Mouse (Mus musculus) frontal cortex, adult (tissue): ENCODE results near the gene Slc28a3.

ENCODE experiments used
- ATAC-seq: cut with Nextera tagmentation; 2 replicates; pipeline ENCODE4 v1.9.2; 2017; ENCODE audit warnings: mild to moderate bottlenecking, moderate library complexity, mixed read lengths; ENCODE audit not compliant: low TSS enrichment

Slc28a3 gene

DNA sequence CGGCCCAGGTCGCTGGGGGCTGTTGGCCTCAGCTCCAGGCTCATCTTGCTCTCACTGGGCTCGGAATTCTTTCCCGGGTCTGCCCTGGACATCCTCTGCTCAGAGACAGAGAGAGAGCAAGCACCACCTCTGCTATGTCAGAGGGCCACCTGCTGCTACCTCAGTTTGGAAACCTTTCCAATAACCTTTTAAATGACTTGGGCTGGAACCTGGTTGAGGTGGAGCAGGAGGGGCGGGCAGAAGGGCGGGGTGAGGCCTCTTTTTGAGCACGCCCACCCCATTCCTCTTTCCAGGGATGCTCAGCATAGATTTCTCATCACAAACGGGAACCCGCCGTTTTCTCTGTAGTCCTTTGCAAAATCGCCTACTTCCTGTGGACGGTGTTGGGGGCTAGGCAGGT is at the start of gene Slc28a3:
Gene Slc28a3 (minus strand): TSS at position 162 of the 400 bp plus-strand sequence.
- ATAC-seq = no peak

DNA sequence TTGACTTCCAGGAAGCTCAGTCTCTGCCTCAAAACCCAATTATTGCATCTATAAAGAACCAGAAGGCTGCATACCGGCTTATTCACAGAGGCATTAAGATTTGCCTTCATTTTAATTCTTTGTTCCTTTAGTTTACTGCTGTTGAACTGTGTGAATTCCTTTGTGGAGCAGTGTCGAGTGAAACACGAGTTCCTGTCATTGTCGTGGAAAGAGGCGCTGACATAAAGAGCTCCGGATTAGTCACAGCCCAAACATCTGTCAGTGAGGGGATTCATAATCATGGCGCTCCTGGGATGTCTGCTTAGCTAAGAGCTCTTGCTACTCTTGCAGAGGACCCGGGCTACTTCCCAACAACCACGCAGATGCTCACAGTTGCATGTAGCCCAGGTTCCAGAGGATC is 47.3 kb upstream of the Slc28a3 start:
- no peak for ATAC-seq

DNA sequence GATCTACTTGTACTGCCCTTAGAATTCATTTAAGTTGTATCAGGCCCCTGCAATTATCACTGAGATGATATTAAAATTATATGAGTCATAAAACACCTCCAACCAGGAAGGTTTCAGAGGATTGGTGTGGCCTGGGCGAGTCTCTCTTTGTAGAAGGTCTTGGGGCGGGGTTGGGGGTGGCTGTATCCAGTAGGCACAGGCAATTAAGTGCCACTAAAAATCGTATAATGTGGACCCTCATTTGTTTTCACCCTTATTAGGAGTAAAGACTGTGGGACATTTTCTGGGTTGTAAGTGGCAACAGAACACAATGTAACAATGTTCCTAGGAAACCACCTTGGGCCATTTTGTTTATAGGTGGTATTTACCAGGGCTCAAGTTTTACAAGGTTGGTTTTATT is 46.2 kb upstream of the Slc28a3 start:
- no peak for ATAC-seq

DNA sequence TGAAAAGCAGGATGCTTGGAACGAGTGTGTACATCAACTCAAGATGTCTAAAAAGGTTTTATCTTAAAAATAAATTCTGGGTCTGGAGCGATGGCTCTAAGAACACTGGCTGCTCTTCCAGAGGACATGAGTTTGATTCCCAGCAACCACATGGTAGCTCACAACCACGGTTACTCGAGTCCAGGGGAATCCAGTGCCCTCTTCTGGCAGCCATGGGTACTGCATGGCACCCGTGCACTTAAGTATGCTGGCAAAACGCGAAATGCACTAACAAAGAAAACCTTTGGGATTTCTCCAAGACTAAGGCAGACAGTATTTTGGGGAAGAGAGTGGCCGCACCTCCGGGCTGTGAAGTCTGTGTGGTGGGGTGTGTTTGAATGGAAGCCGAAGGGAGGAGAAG is 44.9 kb upstream of the Slc28a3 start:
- no peak for ATAC-seq

DNA sequence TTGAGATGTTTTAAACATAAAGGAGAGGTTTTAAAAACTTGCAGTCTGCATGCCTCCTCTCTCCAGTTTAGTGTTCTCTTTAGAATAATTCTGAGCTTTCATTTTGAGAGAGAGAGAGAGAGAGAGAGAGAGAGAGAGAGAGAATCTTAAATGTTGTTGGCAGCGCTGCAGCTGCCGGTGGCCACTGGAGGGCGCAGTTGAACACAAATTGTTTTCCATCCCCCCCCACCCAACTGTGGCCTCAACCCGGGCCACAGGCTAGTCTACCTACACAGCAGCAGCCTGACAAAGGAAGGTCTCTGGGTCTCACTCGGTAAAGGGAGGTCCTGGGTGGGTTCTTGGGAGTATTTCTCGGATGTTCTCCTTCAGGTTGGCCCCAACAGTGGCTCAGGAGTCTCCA is 29.7 kb upstream of the Slc28a3 start:
- ATAC-seq = peak; percentile 57; the same call in 1 of the 2 replicates

DNA sequence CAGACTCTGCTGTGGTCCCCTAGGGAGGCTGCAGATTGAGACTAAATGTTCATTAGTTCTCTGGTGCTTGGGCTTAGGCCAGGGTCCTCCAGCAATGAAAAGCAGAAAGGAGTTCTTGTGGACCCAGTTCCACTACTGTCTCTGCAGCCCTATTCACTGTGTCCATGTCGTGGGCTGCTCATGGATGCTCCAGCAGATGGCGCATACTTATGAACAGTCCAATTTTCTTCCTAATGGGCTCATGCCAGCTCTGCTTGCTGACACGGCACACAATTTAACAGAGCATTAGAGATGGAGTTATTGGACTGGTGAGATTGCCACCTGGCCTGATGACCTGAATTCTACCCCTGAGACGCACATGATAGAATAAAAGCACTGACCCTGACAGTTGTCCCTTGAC is 28.3 kb upstream of the Slc28a3 start:
- ATAC-seq = peak; percentile 75

DNA sequence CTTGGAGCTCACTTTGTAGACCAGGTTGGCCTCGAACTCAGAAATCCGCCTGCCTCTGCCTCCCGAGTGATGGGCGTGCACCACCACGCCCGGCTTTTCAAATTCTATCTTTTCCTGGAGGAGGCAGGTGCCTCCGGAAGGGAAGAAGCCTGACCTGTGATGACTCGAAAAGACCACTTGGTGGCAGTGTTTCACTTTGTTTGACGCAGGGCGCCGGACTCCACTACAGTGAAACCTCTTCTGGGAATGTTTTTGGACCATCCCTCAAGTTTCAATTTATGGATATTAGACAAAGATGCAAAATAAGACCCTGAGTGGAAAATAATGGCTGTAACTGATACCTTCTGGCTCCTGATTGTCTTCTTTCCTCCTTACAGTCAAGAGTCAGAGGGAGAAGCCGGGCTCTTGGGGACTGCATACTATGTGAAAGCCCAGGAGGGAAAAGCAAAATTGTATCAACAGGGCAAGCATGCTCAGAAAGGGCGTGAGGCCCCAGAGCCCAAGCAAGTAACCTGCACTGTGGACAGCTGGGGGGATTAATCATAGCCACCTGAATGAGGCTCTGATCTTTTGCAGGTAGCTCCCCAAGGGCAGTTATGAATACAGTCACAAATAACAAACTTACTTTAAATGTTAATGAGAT is 26.8 kb upstream of the Slc28a3 start:
- peak; percentile 76 for ATAC-seq

DNA sequence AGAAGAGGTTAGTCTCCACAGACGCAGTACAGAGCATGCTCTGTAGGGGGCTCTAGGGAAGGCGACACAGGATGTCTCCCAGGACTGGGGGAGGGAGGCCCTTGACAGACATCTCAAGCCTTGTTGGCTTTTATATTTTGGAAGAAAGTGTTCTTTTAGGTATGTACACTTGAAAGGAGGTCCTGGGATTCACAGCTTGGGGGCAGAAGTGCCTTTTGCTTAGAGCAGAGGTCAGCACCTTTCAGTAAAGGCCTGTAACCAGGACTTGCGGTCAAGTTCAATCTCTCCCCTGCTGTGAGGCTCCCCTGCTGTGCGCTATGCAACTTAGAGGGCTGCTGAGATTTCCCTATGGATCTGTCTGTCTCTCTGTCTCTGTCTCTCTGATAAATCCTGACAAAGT is 23.2 kb upstream of the Slc28a3 start:
- no peak for ATAC-seq

DNA sequence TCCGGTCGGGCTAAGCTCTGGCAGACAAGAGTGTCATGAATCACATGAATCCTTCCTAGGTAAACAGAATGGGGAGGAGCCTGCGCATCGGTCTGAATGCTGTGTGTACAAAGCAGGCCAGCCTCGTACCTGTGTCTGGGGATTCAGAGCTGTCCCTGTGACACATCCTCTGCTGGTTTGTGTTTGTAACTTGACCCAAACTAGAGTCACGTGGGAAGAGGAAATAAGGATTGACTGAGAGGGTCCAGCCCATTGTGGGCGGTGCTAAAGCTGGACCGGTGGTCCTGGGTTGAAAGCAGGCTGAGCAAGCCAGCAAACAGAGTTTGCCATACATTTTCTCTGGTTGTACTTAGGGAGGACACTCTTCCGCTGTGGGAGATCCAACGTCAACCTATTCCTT is 20.1 kb upstream of the Slc28a3 start:
- no peak for ATAC-seq

DNA sequence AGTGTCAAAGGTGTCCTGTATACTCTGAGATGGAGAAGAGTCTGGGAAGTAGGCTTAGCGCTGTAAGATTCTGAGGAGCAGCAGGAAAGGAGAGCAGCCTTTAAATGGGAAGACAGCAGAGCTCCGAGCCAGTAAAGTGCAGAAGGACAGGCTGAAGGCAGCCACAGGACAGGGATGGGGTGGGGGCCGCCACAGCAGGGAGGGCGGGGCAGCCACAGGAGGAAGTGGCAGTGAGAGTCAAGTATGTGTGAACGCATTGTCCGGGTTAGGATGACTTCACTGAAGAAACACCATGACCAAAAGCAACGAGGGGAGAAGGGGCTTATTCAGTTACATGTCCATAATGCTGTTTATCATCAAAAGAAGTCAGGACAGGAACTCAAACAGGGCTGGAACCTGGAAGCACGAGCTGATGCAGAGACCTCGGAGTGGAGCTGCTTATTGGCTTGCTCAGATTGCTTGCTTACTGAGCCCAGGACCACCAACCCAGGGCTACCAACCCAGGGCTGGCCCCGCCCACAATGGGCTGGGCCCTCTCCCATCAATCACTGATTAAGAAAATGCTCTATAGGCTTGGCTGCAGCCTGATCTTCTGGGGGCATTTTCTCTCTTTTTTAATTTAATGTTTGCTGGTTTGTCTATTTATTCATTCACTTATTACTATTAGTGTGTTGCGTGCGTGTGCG is 18.8 kb upstream of the Slc28a3 start:
- no peak for ATAC-seq

DNA sequence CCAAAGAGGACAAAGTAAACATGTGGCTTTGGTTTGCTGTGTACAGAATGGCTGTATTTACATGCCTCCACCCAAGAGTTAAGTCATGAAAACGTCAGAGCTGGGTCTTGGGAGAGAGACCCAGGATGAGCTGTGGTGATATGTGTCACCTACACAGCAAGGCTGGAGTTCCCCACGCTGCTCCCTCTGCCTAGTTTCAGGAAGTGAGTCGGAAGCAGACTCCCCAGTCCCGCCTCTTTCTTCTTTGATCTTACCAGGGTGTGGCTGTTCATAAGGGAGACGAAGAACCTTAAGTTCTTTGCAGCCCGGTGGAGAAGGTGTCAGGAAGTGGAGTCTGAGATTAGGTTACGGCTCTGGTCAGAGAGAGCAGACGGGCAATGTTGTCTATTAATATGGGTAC is 12.0 kb upstream of the Slc28a3 start:
- ATAC-seq = no peak

DNA sequence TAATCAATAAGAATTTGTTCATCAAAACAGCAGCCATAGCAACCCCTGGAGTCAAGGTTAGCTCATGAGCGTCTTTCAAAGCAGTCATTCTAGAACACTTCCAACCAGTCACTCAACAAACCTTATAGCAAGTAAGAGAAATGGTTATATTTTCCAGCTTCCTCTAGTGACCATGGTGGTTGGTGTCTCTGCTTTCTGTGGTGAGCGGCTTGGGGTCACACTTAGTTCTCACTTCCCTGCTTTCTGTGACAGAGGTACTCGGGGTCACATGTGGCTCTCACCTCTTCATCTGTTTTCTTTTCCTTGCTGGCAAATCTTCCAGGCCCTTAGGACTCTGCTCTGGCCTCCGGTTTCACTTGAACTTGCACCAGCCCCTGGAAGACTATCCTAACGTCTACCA is 8.6 kb upstream of the Slc28a3 start:
- no peak for ATAC-seq

DNA sequence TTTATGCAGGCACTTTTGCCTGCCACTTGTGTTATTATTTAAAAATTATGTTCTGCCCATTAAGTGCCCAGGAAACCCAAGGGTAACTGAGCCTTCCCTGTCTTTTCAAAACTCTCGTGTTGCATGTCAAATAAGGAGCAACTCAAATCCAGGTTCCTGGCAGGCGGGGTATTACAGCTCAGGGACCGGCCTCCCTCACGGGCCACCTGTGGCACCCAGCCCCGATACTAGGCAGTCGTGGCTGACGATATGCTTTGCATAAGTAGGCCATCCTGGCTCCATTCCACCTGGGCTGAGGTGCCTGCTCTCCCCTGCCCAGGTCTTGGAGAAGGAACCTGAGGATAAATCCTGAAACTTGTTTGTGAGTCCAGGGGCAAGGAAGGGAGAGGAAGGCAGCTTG is 618 bp downstream of the Slc28a3 start:
- no peak for ATAC-seq

DNA sequence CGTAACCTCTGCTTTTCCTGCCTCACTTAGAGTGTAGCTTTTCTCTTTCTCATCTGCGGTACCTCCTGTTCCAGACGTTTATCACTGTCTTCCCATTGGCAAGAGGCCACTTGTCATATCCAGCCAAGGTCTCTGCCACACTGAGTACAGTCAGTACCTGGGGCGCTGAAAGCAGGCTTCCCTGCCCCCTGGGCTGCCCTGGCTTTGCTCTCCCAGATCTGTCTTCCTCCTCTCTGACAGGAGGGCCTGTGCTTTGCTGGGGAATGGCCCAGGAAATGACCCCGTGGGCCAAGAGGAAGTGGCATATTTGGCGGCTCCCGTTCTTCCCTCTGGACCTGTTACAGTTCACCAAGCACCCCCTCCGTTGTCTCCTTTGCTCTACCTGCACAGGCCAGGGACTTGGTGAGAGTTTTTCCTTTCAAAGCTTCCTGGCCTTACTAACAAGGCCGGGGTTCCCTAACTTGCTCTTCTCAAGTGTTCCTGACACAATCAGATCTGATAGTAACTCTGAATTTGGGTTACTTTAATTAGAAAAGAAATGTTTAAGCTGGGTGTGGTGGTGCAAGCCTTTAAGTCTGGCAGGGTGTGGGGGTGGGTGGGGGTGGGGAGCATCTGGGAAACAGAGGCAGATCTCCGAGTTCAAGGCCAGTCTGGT is 9.3 kb downstream of the Slc28a3 start:
- no peak for ATAC-seq

DNA sequence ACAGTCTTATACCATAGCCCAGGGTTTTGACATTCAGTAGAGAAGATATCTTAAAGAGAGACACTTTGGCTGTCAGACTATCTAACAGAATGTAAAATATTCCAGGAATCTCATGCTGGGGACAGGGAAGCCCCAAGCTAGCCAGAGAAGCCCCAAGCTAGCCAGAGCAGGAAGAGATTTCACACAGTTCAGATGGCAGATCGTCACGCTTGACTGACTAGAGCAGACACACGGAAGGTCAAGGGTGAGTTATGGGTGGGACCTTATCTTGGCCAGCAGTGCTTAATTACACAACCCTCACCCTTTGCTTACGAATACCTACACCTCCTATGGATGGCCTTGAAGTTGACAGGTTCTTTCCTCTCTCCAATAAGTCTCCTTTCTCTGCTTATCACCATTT is 12.1 kb downstream of the Slc28a3 start:
- ATAC-seq = no peak

DNA sequence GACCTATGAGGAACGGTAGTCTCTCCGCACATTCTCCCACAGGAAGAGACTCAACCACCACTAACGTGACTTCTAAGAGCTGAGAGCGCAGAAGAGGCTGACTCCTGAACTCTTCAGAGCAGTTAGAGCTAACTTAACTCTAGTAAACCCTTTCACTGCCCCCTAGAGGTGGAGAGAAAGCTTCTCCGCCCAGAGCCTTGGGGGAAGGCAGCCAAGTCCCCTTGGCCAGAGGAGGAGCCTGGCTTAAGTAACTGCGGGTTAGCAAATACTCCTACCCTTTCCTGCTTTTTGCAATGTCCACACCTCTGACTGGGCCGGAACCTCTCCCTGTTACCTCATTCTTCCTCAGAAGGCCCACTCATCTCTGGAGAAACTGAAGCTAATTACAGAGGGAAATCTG is 17.5 kb downstream of the Slc28a3 start:
- 0 out of 2 replicates have a peak, but pooled peaks have one; percentile 52 for ATAC-seq

DNA sequence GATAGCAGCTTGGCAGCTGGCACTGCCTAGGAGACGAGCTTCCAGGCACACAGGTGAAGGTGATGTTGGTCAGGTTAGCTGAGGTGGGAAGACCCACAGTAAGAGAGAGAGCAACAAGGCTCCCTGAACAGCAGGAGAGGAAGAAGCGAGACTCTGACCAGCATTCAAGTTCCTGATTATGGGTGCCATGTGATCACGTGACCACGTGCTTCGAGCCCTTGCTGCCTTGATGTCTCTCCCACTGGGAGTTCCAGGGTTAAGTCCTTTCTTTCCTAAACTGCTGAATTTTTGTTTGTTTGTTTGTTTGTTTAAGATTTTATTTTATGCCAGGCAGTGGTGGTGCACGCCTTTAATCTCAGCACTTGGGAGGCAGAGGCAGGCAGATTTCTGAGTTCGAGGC is 18.8 kb downstream of the Slc28a3 start:
- ATAC-seq = no peak

DNA sequence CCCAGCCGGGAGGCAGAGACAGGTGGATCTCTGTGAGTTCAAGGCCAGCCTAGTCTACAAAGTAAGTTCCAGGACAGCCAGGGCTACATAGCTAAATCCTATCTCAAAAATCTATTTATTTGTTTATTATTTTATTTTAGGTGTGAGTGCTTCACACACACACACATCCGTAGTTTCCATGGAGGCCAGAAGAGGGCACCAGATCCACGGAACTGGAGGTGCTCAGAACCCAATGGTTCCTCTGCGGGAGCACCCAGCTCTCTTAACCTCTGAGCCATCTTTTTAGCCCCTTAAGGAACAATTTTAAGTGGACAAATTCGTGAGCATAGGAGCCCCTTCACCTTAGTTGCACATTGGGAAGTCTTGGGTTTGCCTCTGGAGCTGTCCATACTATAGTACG is 20.0 kb downstream of the Slc28a3 start:
- ATAC-seq = no peak

DNA sequence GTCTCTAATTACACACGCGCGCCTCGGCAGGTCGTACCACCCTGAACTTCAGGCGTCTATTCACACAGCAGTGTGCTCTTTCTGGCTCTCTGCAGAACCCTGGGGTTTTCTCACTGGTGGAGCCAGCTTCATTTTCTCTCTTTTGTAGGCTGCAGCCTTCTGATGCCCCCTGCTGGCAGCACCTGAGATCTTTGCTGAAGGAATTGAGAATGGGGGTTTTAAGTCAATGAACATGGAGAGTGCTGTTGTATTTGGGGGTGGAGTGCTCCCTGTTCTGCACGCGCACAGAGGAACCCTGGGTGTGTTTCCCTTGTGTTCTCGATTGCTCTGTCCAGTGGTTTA is 21.2 kb downstream of the Slc28a3 start:
- peak; percentile 89 for ATAC-seq

DNA sequence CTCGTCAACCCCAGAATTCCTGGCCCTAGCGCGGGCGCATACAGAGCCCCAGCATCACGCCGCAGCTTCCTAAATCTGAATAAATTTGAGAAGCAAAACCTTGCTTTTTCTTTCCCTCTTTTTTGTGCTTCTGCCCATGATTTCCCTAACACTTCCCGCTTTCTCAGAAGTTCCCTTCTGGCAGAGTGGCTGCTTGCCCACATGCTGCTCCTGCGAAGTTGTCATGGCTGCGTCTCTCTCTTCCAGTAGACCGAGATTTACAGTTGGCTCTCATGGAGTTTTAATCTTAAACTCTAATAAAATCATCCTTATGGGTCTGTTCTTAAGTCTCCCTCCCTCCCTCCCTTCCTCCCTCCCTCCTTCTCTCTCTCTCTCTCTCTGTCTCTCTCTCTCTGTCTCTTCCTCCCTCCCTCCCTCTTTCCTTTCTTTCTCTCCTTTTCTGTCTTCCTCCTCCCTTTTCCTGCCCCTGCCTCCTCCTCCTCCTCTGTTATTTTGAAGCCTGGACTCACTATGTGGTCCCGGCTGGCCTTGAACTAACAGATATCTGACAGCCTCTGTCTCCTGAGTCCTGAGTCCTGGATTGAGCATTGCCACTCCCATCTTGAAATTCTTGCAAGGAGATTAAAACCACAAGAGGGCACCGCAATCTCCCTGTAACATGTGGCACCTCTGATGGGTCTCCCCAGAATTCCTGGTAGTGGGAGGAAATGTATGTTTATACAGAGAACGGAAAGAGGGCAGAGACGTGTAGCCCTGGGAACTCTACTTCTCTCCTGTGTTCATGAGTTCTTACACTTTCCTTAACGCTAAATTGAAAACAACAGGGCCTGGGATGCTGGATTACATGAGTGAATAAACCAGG is 21.8 kb downstream of the Slc28a3 start:
- ATAC-seq = peak; percentile 79

DNA sequence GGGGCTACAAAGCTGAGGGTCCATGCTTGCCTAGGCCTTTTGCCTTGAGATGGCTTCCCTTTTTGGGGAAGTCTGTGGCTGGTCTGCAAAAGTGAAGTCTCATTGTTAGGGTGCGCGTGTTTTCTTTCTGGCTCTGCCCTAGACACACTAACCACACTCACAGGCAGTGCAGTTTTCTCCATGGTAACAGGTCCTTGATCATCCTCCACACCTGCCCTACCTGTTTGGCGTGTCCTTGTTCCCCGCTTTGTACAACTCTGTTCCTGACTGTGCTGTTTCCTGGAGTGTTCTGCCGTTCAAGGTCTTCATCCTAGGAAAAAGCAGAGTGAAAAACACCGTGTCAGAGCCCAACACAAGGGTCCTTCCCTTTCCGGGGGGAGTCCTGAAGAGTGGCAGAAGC is 22.7 kb downstream of the Slc28a3 start:
- ATAC-seq = no peak

DNA sequence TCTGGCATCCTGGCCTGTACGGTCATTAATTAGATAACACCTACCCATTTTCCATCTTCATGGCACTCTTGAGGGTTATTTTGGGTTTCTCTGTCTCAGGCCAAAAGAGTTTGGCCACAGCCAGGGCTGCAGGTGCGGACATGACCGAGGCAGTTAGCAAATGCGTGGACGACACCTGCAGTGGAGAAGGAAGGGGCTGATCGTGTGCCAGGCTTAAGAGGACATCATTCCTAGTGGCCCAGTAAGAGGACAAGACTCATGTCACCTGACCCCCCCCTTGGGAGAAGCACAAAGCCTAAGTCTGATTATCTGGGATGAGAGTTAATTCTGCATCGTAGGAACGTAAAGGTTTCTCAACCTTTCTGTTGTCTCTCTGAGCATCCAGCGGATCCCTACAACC is 44.5 kb downstream of the Slc28a3 start:
- ATAC-seq = no peak
